Mouse (Mus musculus): ENCODE results near the gene Prmt7. TPM values are rescaled to one million over a fixed set of nuclear protein-coding genes. Genes with fewer than 3 reads are reported as not detected.
A peak's percentile ranks its signal among the peaks of the same experiment; 100 is the strongest.
"Not testable (repeated sequence)": the region's sequence is repeated elsewhere in the genome, so short reads cannot be mapped to it uniquely, and the experiment has no call there.

Prmt7 gene
- polyA plus RNA-seq, 1 experiment from 2014 or later = 57.8 TPM

GRCm38 (mm10) chr8:106186394-106186793, 24.3 kb upstream of the Prmt7 start:
- no peak for ATAC-seq
- no peak overlapping the region for H3K4me3 ChIP-seq (replicated peaks)
- WGBS = 94% methylated on average over 3 of the region's 3 CpGs
- H3K4me2 ChIP-seq (replicated peaks) = no peak overlapping the region
- H3K27ac ChIP-seq = no peak overlapping the region
- no peaks in the 10 kb centered on the region for H3K27me3 ChIP-seq
- H3K4me1 ChIP-seq (replicated peaks) = no peaks in the 10 kb centered on the region
- peaks cover 49% of the 10 kb centered on the region for H3K36me3 ChIP-seq
- H3K9me3 ChIP-seq = no peaks in the 10 kb centered on the region
- no peak overlapping the region for H3K9ac ChIP-seq (replicated peaks)

GRCm38 (mm10) chr8:106189162-106189561, 21.6 kb upstream of the Prmt7 start:
- WGBS = 95% methylated on average over 4 of the region's 4 CpGs
- Histone ChIP-seq H3K36me3 (peaks cover 76% of the 10 kb centered on the region), H3K4me3 (replicated peaks) (no peak overlapping the region), H3K4me2 (replicated peaks) (no peak overlapping the region), H3K27ac (no peak overlapping the region), H3K9ac (replicated peaks) (no peak overlapping the region), H3K27me3 (no peaks in the 10 kb centered on the region), H3K4me1 (replicated peaks) (no peaks in the 10 kb centered on the region), H3K9me3 (no peaks in the 10 kb centered on the region)
- no peak for ATAC-seq

- Histone ChIP-seq H3K9me3 (no peaks in the 10 kb centered on the region), H3K4me1 (replicated peaks) (no peaks in the 10 kb centered on the region), H3K36me3 (peaks cover 80% of the 10 kb centered on the region), H3K27me3 (no peaks in the 10 kb centered on the region), H3K4me2 (replicated peaks) (no peak overlapping the region), H3K4me3 (replicated peaks) (no peak overlapping the region), H3K9ac (replicated peaks) (no peak overlapping the region), H3K27ac (no peak overlapping the region)
- WGBS = 95% methylated on average over 5 of the region's 5 CpGs
- no peak for ATAC-seq
Observed at GRCm38 (mm10) chr8:106191639-106192038, 19.1 kb upstream of the Prmt7 start.

GRCm38 (mm10) chr8:106193162-106193561, 17.6 kb upstream of the Prmt7 start:
- 96% methylated on average over 6 of the region's 6 CpGs for WGBS
- H3K36me3 ChIP-seq = peaks cover 78% of the 10 kb centered on the region
- no peak for ATAC-seq

GRCm38 (mm10) chr8:106194062-106194461, 16.7 kb upstream of the Prmt7 start:
- H3K4me1 ChIP-seq (replicated peaks) = no peaks in the 10 kb centered on the region
- no peaks in the 10 kb centered on the region for H3K27me3 ChIP-seq
- H3K27ac ChIP-seq = no peak overlapping the region
- WGBS = 91% methylated on average over 5 of the region's 5 CpGs
- H3K9ac ChIP-seq (replicated peaks) = no peak overlapping the region
- peaks cover 87% of the 10 kb centered on the region for H3K36me3 ChIP-seq
- no peak for ATAC-seq
- no peak overlapping the region for H3K4me3 ChIP-seq (replicated peaks)
- no peaks in the 10 kb centered on the region for H3K9me3 ChIP-seq
- H3K4me2 ChIP-seq (replicated peaks) = no peak overlapping the region

More at GRCm38 (mm10) chr8:106193162-106193561, 17.6 kb upstream of the Prmt7 start:
- Histone ChIP-seq H3K27ac (no peak overlapping the region), H3K4me3 (replicated peaks) (no peak overlapping the region), H3K9me3 (no peaks in the 10 kb centered on the region), H3K27me3 (no peaks in the 10 kb centered on the region), H3K4me2 (replicated peaks) (no peak overlapping the region), H3K9ac (replicated peaks) (no peak overlapping the region), H3K4me1 (replicated peaks) (no peaks in the 10 kb centered on the region)

GRCm38 (mm10) chr8:106198741-106199140, 12.0 kb upstream of the Prmt7 start:
- no peak for ATAC-seq
- Histone ChIP-seq H3K27ac (no peak overlapping the region), H3K4me2 (replicated peaks) (no peak overlapping the region), H3K4me1 (replicated peaks) (no peaks in the 10 kb centered on the region), H3K4me3 (replicated peaks) (no peak overlapping the region), H3K9me3 (no peaks in the 10 kb centered on the region), H3K27me3 (no peaks in the 10 kb centered on the region), H3K36me3 (peaks cover 91% of the 10 kb centered on the region), H3K9ac (replicated peaks) (no peak overlapping the region)
- 6% methylated on average over 1 of the region's 1 CpGs for WGBS

- H3K4me3 ChIP-seq (replicated peaks); H3K27ac ChIP-seq; H3K4me2 ChIP-seq (replicated peaks); H3K27me3 ChIP-seq; H3K9ac ChIP-seq (replicated peaks); H3K9me3 ChIP-seq; ATAC-seq; H3K4me1 ChIP-seq (replicated peaks): not testable (repeated sequence)
- peaks cover 89% of the 10 kb centered on the region for H3K36me3 ChIP-seq
- 86% methylated on average over 3 of the region's 3 CpGs for WGBS
Observed at GRCm38 (mm10) chr8:106199596-106199995, 11.1 kb upstream of the Prmt7 start.

GRCm38 (mm10) chr8:106210035-106210731, 553 bp upstream of the Prmt7 start:
- H3K27me3 ChIP-seq = no peaks in the 10 kb centered on the region
- H3K4me2 ChIP-seq (replicated peaks) = peak overlapping the region; percentile 89
- peak; percentile 84 for ATAC-seq
- WGBS = under 1% methylated on average over 35 of the region's 35 CpGs
- H3K36me3 ChIP-seq = peaks cover 48% of the 10 kb centered on the region
- H3K27ac ChIP-seq = peak overlapping the region; percentile 95
- no peaks in the 10 kb centered on the region for H3K9me3 ChIP-seq
- peak overlapping the region; percentile 95 for H3K9ac ChIP-seq (replicated peaks)
- peak overlapping the region; percentile 86 for H3K4me3 ChIP-seq (replicated peaks)
- H3K4me1 ChIP-seq (replicated peaks) = peaks cover 21% of the 10 kb centered on the region

GRCm38 (mm10) chr8:106211421-106211820, 685 bp downstream of the Prmt7 start:
- H3K4me3 ChIP-seq (replicated peaks) = peak overlapping the region; percentile 86
- no peaks in the 10 kb centered on the region for H3K9me3 ChIP-seq
- no peak for ATAC-seq
- peak overlapping the region; percentile 95 for H3K9ac ChIP-seq (replicated peaks)
- H3K4me1 ChIP-seq (replicated peaks) = peaks cover 21% of the 10 kb centered on the region
- peaks cover 52% of the 10 kb centered on the region for H3K36me3 ChIP-seq
- peak overlapping the region; percentile 89 for H3K4me2 ChIP-seq (replicated peaks)
- H3K27me3 ChIP-seq = no peaks in the 10 kb centered on the region
- peak overlapping the region; percentile 95 for H3K27ac ChIP-seq
- 6% methylated on average over 13 of the region's 13 CpGs for WGBS

- Histone ChIP-seq H3K4me2 (replicated peaks) (no peak overlapping the region), H3K9ac (replicated peaks) (no peak overlapping the region), H3K9me3 (no peaks in the 10 kb centered on the region), H3K4me1 (replicated peaks) (peaks cover 17% of the 10 kb centered on the region), H3K27ac (no peak overlapping the region), H3K36me3 (peaks cover 52% of the 10 kb centered on the region), H3K4me3 (replicated peaks) (no peak overlapping the region), H3K27me3 (no peaks in the 10 kb centered on the region)
- ATAC-seq = no peak
- WGBS = 92% methylated on average over 3 of the region's 3 CpGs
Observed at GRCm38 (mm10) chr8:106213959-106214358, 3.2 kb downstream of the Prmt7 start.

- Histone ChIP-seq H3K36me3 (peaks cover 78% of the 10 kb centered on the region), H3K9ac (replicated peaks) (no peak overlapping the region), H3K4me1 (replicated peaks) (no peaks in the 10 kb centered on the region), H3K27ac (no peak overlapping the region), H3K4me2 (replicated peaks) (no peak overlapping the region), H3K27me3 (no peaks in the 10 kb centered on the region), H3K9me3 (no peaks in the 10 kb centered on the region), H3K4me3 (replicated peaks) (no peak overlapping the region)
- no peak for ATAC-seq
- 87% methylated on average over 3 of the region's 3 CpGs for WGBS
Observed at GRCm38 (mm10) chr8:106219620-106220019, 8.9 kb downstream of the Prmt7 start.

- peaks cover 67% of the 10 kb centered on the region for H3K36me3 ChIP-seq
- 46% methylated on average over 9 of the region's 9 CpGs for WGBS
- H3K4me2 ChIP-seq (replicated peaks) = no peak overlapping the region
- no peaks in the 10 kb centered on the region for H3K4me1 ChIP-seq (replicated peaks)
- no peak for ATAC-seq
- H3K27me3 ChIP-seq = no peaks in the 10 kb centered on the region
- H3K9me3 ChIP-seq = no peaks in the 10 kb centered on the region
- no peak overlapping the region for H3K9ac ChIP-seq (replicated peaks)
- H3K4me3 ChIP-seq (replicated peaks) = no peak overlapping the region
- H3K27ac ChIP-seq = no peak overlapping the region
Observed at GRCm38 (mm10) chr8:106226589-106226988, 15.9 kb downstream of the Prmt7 start.

GRCm38 (mm10) chr8:106231536-106231935, 20.8 kb downstream of the Prmt7 start:
- no peaks in the 10 kb centered on the region for H3K4me1 ChIP-seq (replicated peaks)
- 97% methylated on average over 7 of the region's 7 CpGs for WGBS
- H3K27me3 ChIP-seq = no peaks in the 10 kb centered on the region
- H3K4me2 ChIP-seq (replicated peaks) = no peak overlapping the region
- no peak overlapping the region for H3K27ac ChIP-seq
- no peak overlapping the region for H3K4me3 ChIP-seq (replicated peaks)
- no peak for ATAC-seq
- no peak overlapping the region for H3K9ac ChIP-seq (replicated peaks)
- H3K36me3 ChIP-seq = peaks cover 73% of the 10 kb centered on the region
- no peaks in the 10 kb centered on the region for H3K9me3 ChIP-seq

All from midbrain, embryonic 13.5 days (tissue).